Mouse (Mus musculus) liver, embryonic 14.5 days (tissue): ENCODE data around the gene Gm20662.

Source experiments
- CTCF ChIP-seq: IDR thresholded peaks from 2 replicates; pipeline ENCODE4 v1.5.1; 2016; ENCODE audit warnings: antibody characterized with exemption, low read depth, control low read depth
- EP300 ChIP-seq: IDR thresholded peaks from 2 replicates; pipeline ENCODE4 v1.6.1; 2016; ENCODE audit warnings: antibody characterized with exemption, low read depth

DNA sequence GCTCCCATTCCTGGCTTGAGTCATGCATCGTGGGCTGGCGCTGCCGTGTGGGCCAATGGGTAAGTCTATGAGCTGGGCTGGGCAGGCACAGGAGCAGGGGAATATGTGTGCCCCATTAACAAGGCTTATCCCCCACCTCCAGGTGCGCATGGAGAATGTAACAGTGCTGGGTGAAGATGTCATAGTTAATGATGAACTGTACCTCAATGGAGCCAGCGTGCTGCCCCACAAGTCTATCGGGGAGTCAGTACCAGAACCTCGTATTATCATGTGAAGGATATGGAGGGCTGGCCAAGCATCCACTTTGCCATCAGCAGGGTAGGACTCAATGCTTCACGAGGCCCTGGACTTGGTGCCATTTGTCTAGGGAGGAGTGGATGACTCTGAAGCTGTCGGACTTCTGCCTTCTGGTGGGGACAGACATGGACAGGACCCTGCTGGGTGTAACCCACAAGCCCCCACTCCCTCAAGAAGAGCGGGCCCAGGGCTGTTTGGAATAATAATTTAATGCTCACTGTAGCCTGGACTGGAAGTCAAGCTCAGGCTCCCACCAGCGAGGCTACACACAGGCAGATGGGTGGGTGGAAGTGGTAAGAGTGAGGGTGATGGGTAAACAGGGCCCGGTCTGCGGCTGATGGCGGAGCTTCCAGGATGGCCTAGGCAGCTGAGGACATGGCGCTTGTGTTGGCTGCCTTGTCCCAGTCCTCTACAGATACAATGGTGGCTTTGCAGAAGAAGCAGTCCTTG lies 55.2 kb downstream of the Gm20662 start:
- no peak for TF ChIP-seq CTCF
- TF ChIP-seq EP300 = no peak
